Mouse (Mus musculus): ENCODE data around the gene Wnt4.

DNA sequence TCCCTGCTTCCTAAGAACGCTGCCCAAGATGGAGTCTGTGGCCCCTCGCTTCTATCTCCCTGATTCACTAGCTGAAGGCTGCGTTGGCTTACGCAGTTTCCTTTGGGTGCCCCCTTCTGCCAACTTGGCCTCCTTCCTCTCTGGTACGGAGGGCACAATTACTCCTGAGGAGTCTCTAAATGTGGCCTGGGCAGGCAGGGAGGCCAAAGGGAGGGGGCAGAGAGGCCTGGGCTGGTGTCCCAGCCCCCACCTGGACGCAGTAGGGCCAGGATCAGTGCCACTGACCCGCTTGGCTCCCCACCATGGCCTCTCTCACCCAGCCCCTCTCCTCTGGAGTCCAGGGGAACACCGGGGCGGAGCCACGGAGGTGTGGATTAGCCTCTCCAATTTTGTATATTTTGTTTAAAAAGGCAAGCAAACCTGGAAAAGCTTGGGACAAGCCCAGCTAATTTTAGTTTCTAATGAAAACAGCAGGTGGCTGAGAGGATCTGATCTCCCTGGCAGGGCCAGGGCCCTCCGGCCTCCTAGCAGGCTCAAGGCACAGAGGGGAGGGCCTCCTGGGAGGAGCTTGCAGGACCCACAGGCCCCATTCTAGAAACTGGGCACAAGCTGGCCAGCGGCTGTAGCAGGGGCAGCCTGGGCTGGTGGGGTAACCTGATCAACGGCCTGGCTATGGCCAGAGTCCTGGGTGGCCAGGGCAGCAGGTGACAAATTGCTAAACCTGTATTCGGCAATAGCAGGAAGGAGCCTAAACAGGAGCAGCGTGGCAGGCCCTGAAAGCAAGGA is 8.8 kb downstream of the Wnt4 start:
- TF ChIP-seq HCFC1 (IDR thresholded peaks at IDR 0.05; ENCODE audit: borderline replicate concordance, insufficient read depth, low read length) = no peak
- TF ChIP-seq MAFK (IDR thresholded peaks at IDR 0.05; ENCODE audit: insufficient read depth, low read depth, low read length) = no peak
- no peak for TF ChIP-seq ZNF384 (IDR thresholded peaks at IDR 0.05; ENCODE audit: low read depth, low read length)
- no peak for TF ChIP-seq ZC3H11A (IDR thresholded peaks at IDR 0.05; ENCODE audit: borderline replicate concordance, low read depth, low read length)
